Mouse (Mus musculus) intestine, postnatal 0 days (tissue): ENCODE measurements at regions not wholly inside any gene's neighbourhood (a gene's known extent, or its start where the extent isn't known, plus 50 kb on each side); places are given as distances from the start of the nearest gene placed in this dataset.

ENCODE experiments used
- ATAC-seq: fragments of 200-750 bp; cut with Nextera tagmentation; 2 replicates; pipeline ENCODE4 v1.8.0; 2017; ENCODE audit warnings: mild to moderate bottlenecking, moderate TSS enrichment, moderate library complexity
- H3K27ac ChIP-seq: fragments of 300-500 bp; sonication (generic); 2 replicates; pipeline ENCODE4 v1.5.1; 2014; ENCODE audit warnings: mild to moderate bottlenecking, low read depth, low read length, moderate library complexity
- H3K27me3 ChIP-seq: fragments of 300-500 bp; sonication (generic); replicated peaks from 2 replicates; pipeline ENCODE4 v1.6.1; 2014; ENCODE audit warnings: low read length, mixed read lengths; ENCODE audit not compliant: control insufficient read depth, insufficient read depth
- H3K36me3 ChIP-seq: fragments of 300-500 bp; sonication (generic); 2 replicates; pipeline ENCODE4 v1.6.1; 2014; ENCODE audit warnings: mild to moderate bottlenecking, moderate library complexity; ENCODE audit not compliant: control insufficient read depth, insufficient read depth
- H3K4me1 ChIP-seq: fragments of 300-500 bp; sonication (generic); replicated peaks from 2 replicates; pipeline ENCODE4 v1.6.1; 2014; ENCODE audit warnings: antibody characterized with exemption, low read length, mixed read lengths; ENCODE audit not compliant: control insufficient read depth, insufficient read depth
- H3K4me2 ChIP-seq: fragments of 300-500 bp; sonication (generic); replicated peaks from 2 replicates; pipeline ENCODE4 v1.6.1; 2014; ENCODE audit warnings: low read depth, mild to moderate bottlenecking, moderate library complexity
- H3K4me3 ChIP-seq: fragments of 300-500 bp; sonication (generic); 2 replicates; pipeline ENCODE4 v1.5.1; 2014; ENCODE audit warnings: low read depth, low read length
- H3K9ac ChIP-seq: fragments of 300-500 bp; sonication (generic); 2 replicates; pipeline ENCODE4 v1.6.1; 2014; ENCODE audit warnings: mild to moderate bottlenecking, low read depth, low read length
- H3K9me3 ChIP-seq: fragments of 300-500 bp; sonication (generic); 2 replicates; pipeline ENCODE4 v1.6.1; 2016; ENCODE audit warnings: mixed run types; ENCODE audit not compliant: control insufficient read depth
- CTCF ChIP-seq: sonication (generic); IDR thresholded peaks from 2 replicates; pipeline ENCODE4 v1.5.1; 2016; ENCODE audit warnings: low read depth, mild to moderate bottlenecking, control low read depth, antibody characterized with exemption, moderate library complexity
- WGBS: fragments of 180-500 bp; shearing (Covaris S2); extraction: QIAGEN DNeasy Blood & Tissue Kit; methylation state at CpG from one replicate; pipeline ENCODE4 v1.1.7; 2014; 5-methylcytosine and 5-hydroxymethylcytosine counted together

DNA sequence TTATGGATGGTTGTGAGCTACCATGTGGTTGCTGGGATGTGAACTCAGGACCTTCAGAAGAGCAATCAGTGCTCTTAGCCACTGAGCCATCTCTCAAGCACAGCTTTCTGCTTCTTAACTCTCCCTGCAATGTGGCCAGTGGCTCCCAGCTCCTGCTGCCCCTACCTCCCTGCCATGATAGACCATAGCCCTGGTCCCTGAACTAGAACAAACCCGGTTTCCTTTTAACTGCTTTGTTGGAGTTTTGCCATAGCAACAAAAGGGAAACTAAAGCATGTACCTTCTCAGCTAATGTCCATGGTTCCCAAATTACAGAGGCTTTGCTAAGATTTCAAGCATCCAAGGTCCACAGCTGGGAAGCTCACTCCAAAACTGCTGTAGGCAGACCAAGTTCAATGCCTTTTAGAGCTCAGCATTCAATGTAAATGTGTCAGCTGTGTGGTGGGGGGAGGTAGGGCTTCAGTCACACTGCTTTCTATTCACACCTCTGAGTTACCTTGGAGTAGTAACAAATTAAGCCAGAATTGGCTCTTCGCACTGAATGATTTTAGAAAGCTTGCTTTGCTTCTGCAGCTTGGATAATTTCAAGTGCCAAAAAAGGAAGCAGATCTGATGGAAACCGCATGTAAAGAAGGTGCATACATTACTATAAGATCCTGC is 54.0 kb upstream of the Usp24 start:
- 75% methylated on average over 3 of the region's 3 CpGs for WGBS
- H3K9me3 ChIP-seq, result no peaks in the 10 kb centered on the region
- H3K27ac ChIP-seq, result no peak overlapping the region
- ATAC-seq, result no peak
- no peak overlapping the region for H3K9ac ChIP-seq
- no peak overlapping the region for H3K4me2 ChIP-seq
- no peak for TF ChIP-seq CTCF
- no peak overlapping the region for H3K4me3 ChIP-seq
- H3K4me1 ChIP-seq, result no peaks in the 10 kb centered on the region
- H3K27me3 ChIP-seq, result no peaks in the 10 kb centered on the region
- no peaks in the 10 kb centered on the region for H3K36me3 ChIP-seq

DNA sequence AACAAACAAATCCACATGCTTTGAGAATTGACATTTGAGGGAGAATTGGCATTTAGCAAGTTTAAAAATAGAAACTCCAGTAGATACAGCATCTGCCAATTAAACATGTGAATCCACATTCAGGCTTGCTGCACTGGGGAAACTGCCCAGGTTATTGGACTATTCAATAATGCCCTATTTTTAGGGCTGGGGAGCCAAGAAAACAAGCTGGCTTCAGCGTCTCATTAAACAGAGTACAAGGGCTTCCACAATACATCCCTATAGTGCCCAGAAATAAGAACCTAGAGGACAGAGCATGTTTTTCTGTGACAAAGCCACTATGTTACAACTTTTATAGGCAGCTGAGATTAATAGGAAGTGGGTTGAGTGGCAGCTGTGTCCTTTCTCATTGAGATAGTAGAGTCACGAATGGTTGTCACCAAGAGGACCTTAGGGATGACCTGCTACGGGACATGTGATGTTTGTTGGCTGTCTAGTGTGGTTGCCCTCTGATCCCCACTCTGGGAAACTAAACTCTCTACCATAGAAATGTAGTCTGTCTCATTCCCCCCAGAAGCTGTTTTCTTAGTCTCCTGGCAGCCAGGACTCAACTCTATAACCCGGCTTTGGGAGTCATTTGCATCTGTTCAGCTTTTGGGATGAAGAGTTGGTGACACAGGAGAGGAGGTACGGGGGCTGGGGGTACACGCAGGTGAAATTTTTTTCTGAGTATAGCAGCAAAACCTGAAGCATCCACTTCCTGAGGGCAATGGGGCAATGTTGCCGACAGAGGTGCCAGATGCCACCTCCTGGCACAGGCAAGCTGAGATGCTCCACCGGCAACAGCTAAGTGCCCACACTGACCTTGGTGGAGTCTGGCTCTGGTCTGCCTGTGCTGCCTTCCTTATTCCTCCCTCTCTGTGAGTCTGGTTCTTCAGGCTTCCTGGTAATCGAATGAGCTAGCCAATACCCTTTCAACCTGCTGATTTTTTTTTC is 53.0 kb upstream of the Usp24 start:
- Histone ChIP-seq H3K9ac (no peak overlapping the region), H3K4me2 (no peak overlapping the region), H3K4me3 (no peak overlapping the region), H3K4me1 (no peaks in the 10 kb centered on the region), H3K36me3 (no peaks in the 10 kb centered on the region), H3K27me3 (no peaks in the 10 kb centered on the region), H3K9me3 (no peaks in the 10 kb centered on the region), H3K27ac (no peak overlapping the region)
- no peak for TF ChIP-seq CTCF
- no peak for ATAC-seq
- WGBS, result 83% methylated on average over 9 of the region's 9 CpGs
